Mouse (Mus musculus) thymus, adult 2 months (tissue): ENCODE data around the gene Asb3. TPM values are rescaled to one million over a fixed set of nuclear protein-coding genes. Genes with fewer than 3 reads are reported as not detected.

Experiments
- DNase-seq: peaks from one replicate; pipeline ENCODE4 v3.0.0; 2021
- H3K27ac ChIP-seq: fragments of 200-500 bp; 2 replicates; pipeline ENCODE4 v1.5.1; 2012; ENCODE audit warnings: low read length, control low read depth; ENCODE audit not compliant: control insufficient read depth, insufficient read depth
- H3K27me3 ChIP-seq: fragments of 200-500 bp; 2 replicates; pipeline ENCODE4 v1.6.1; 2012; ENCODE audit warnings: mild to moderate bottlenecking, low read length, moderate library complexity, mixed read lengths; ENCODE audit not compliant: control insufficient read depth, insufficient read depth
- H3K36me3 ChIP-seq: fragments of 200-500 bp; 2 replicates; pipeline ENCODE4 v1.6.1; 2012; ENCODE audit warnings: mild to moderate bottlenecking, low read length, moderate library complexity; ENCODE audit not compliant: control insufficient read depth, insufficient read depth
- H3K4me1 ChIP-seq: fragments of 200-500 bp; replicated peaks from 2 replicates; pipeline ENCODE4 v1.6.1; 2012; ENCODE audit warnings: low read length; ENCODE audit not compliant: control insufficient read depth, insufficient read depth
- H3K4me3 ChIP-seq: fragments of 200-500 bp; 2 replicates; pipeline ENCODE4 v1.5.1; 2012; ENCODE audit warnings: mild to moderate bottlenecking, low read length, control low read depth, moderate library complexity; ENCODE audit not compliant: control insufficient read depth, insufficient read depth
- CTCF ChIP-seq: fragments of 200-500 bp; IDR thresholded peaks from 2 replicates; pipeline ENCODE4 v1.5.1; 2012; ENCODE audit warnings: mild to moderate bottlenecking, control low read depth, low read length, moderate library complexity, borderline replicate concordance; ENCODE audit not compliant: control insufficient read depth, poor library complexity, insufficient read depth; ENCODE audit errors: extremely low read depth
- POLR2A ChIP-seq: fragments of 200-500 bp; IDR thresholded peaks from 2 replicates; pipeline ENCODE4 v1.6.1; 2012; ENCODE audit warnings: mild to moderate bottlenecking, low read length, control low read depth, moderate library complexity; ENCODE audit not compliant: control insufficient read depth, poor library complexity, insufficient read depth; ENCODE audit errors: extremely low read depth
- whole genome bisulfite sequencing: fragments of 180-500 bp; shearing (Covaris S2); methylation state at CpG from one replicate; pipeline ENCODE4 v1.1.7; 2018; 5-methylcytosine and 5-hydroxymethylcytosine counted together
- polyA plus RNA-seq: library from polyadenylated mRNA; depleted of rRNA; stranded (reverse); fragments of >200 nt; gene quantifications from 2 replicates; pipeline ENCODE4 v1.2.3, GENCODE M21; 2012

The Asb3 gene
- polyA plus RNA-seq, 1 experiment, result 5.1 TPM

DNA sequence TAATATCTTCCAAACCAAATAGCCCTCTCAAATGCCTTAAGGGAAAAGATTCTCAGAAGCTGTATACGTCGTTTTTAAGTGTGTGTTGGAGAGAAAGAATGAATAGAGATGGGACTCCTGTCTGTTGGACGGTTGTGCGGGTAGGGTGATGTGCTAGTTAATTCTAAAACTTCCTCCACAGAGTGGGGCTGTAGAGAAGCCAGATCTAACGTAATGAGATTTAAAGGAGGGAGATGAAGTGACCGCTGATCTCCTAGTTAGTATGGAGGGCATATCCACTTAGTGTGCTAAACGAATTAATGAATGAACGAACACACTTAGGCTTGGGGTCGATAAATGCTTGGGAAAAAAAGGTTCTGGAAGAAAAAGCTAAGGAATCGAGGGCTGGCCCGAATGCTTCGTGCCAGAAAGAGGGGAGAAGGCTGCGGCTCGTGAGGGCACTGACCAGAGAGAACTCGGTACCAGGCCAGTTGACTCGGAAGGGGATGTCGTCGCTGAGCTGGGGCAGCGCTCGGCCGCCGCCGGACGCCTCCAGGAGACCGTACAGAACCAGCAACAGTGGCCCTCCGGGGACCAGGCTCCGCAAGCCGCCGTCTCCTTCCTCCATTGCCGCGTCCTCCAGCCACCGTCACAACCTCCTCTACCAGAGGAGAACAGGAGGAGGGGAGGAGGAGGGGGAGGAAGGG is 68.4 kb downstream of the Asb3 start:
- 2% methylated on average over 27 of the region's 32 CpGs for WGBS
- Histone ChIP-seq H3K27me3 (no peaks in the 10 kb centered on the region), H3K36me3 (peaks cover 26% of the 10 kb centered on the region), H3K27ac (peak overlapping the region; percentile 45; the same call in 1 of the 2 replicates), H3K4me1 (no peaks in the 10 kb centered on the region; the same call in 1 of the 2 replicates), H3K4me3 (peak overlapping the region; percentile 60)
- TF ChIP-seq CTCF, result no peak
- TF ChIP-seq POLR2A, result no peak
- peak; percentile 49 for DNase-seq

DNA sequence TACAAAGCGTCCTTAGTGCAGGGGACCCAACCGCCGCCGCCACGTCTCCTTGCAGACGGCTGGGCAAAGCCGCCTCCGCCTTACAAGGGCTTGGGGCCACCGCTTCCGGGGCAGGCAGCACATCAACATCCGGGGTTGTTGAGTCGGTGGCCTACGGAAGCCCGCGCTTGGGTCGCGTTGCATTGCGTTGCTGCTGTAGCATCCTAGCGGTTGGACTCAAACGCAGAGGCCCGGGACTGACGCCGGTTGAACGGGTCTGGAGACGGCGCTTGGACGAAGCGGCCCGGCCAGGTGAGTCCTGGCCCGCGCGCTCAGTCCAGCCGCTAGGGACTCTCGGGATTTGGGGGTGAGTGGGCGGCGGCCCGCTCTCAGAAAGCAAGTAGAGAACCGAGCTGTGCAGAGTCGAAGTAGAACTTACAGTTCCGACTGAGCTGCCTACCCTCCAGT is 69.1 kb downstream of the Asb3 start, which contains the start of gene Erlec1:
Erlec1 (minus strand) TSS at position 57 of the 447 bp plus-strand sequence.
- peak; percentile 90 for DNase-seq
- Histone ChIP-seq H3K4me1 (no peaks in the 10 kb centered on the region; the same call in 1 of the 2 replicates), H3K27ac (peak within 1 kb of the TSS; percentile 45), H3K36me3 (peaks cover 20% of the 10 kb centered on the region), H3K27me3 (no peaks in the 10 kb centered on the region), H3K4me3 (peak within 1 kb of the TSS; percentile 60)
- 1% methylated on average over 40 of the region's 40 CpGs for WGBS
- TF ChIP-seq CTCF (peak; percentile 31; the same call in 1 of the 2 replicates), POLR2A (peak; percentile 61; the same call in 1 of the 2 replicates)

DNA sequence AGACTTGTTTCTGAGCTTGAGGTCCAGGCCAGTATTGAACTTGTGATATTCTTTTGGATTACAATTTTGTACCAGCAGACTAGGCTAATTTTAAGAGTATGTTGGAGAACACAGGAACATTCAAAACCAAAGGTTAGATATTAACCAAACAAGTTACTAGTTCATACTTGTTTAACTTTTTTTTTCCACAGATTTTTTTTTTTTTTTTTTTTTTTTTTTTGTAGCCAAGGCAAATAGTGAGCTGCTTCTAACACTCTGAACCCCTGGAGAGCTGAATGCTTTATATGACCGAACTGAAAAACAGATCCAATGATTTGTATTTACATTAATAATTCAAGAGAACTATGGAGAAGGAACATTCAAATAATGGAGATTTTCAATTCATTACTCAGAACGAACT is 100.0 kb downstream of the Asb3 start:
- Histone ChIP-seq H3K36me3 (no peaks in the 10 kb centered on the region), H3K27ac (no peak overlapping the region), H3K4me3 (no peak overlapping the region), H3K4me1 (peaks cover 3% of the 10 kb centered on the region), H3K27me3 (no peaks in the 10 kb centered on the region)
- TF ChIP-seq CTCF, result no peak
- no peak for TF ChIP-seq POLR2A
- no peak for DNase-seq
- 73% methylated on average over 2 of the region's 2 CpGs for WGBS

DNA sequence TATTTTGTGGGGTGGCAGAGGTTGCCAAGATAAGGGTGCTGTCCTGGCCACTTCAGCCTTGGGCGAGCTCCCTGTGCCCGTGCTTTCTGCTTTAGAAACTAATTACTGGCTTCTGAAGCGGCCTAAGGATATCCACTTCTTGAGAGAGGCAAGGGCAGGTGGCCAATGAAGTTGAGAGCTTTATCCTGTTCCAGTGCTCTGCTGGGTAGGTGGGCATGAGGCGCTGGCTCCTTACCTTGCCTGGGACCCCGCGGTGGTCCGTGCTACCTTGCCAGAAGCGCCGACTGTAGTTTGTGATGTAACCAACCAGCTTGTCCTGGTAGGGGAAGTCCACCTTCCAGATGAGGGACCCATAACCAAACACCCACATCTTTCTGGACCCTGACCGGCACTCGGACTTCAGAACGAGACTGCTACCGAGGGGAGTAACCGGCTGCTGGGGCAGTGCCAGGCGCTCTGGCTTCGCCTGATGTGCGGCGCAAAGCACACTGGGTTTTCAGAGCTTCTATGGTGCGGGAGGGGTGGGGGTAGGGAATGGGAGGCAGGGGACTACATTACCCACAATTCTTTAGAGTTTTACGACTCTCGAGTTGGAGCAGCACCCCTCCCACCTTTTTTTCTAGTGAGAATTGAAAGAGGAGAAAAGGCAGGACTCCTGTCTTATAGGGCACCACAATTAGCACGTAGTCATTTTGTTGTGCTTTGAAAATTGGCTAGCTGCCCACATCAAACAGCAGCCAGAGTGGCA is 100.8 kb downstream of the Asb3 start, which contains the start of gene Chac2:
Chac2 (minus strand) TSS at position 474 of the 748 bp plus-strand sequence.
- H3K27ac ChIP-seq, result peak within 1 kb of the TSS; percentile 70
- TF ChIP-seq CTCF (no peak), POLR2A (peak; percentile 40; the same call in 1 of the 2 replicates)
- H3K4me1 ChIP-seq, result peaks cover 3% of the 10 kb centered on the region
- H3K36me3 ChIP-seq, result no peaks in the 10 kb centered on the region
- DNase-seq, result peak; percentile 71
- 2% methylated on average over 22 of the region's 22 CpGs for WGBS
- H3K4me3 ChIP-seq, result peak within 1 kb of the TSS; percentile 70
- H3K27me3 ChIP-seq, result no peaks in the 10 kb centered on the region

DNA sequence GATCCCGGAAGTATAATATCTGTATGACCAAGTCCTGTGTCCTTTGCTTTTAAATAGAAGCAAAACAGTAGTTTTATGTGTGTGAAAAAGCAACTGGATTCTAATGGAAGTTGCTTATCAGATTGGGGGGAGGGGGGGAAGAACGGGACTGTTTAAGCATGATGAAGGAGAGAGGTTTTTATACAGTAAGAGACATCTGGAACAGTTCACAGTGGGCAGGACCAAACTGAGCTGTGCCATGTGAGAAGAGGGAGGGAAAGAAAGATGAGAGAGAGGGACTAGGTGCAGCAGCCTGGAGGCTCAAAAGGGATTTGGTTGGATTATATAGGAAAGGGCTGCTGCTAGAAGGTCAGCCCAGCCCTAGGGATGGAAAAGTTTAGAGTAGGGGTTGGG is 101.4 kb downstream of the Asb3 start:
- Histone ChIP-seq H3K36me3 (no peaks in the 10 kb centered on the region), H3K4me3 (no peak overlapping the region), H3K27me3 (no peaks in the 10 kb centered on the region), H3K4me1 (peaks cover 3% of the 10 kb centered on the region), H3K27ac (peak overlapping the region; percentile 70)
- 1% methylated on average over 2 of the region's 2 CpGs for WGBS
- peak; percentile 3 for DNase-seq
- TF ChIP-seq POLR2A (no peak), CTCF (no peak)

DNA sequence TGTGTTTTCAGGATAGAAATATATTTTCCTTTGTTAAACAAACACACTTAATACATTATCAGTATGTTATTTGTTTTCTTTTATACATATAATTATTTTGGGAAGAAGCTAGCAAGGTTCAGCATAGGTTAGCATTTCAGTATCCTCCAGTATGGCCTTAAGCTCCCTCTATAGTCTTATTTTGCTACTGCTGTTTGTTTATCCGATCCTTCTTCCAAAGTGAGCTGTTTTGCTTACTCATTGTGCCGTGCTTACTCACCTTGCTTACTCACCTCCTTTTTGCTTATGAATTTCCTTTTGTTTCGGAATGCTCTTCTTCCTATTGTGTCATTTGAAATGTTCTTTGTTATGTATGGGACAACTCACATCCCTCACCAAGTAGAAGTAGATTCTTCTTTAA is 111.5 kb downstream of the Asb3 start:
- Histone ChIP-seq H3K36me3 (no peaks in the 10 kb centered on the region), H3K4me3 (no peak overlapping the region), H3K27me3 (no peaks in the 10 kb centered on the region), H3K27ac (no peak overlapping the region), H3K4me1 (no peaks in the 10 kb centered on the region)
- no peak for TF ChIP-seq CTCF
- no peak for TF ChIP-seq POLR2A
- no peak for DNase-seq
- WGBS, result 94% methylated on average over 3 of the region's 3 CpGs
